Mouse (Mus musculus): ENCODE results near the gene Olfr1148. TPM values are rescaled to one million over a fixed set of nuclear protein-coding genes. Genes with fewer than 3 reads are reported as not detected.

Gene Olfr1148
- polyA plus RNA-seq (2012; rRNA removed) = not detected in 2 replicates
- polyA plus RNA-seq (2014; fragmentation: Nextera tagmentation; extraction: Ambion mirVana) = not detected in 2 replicates

DNA sequence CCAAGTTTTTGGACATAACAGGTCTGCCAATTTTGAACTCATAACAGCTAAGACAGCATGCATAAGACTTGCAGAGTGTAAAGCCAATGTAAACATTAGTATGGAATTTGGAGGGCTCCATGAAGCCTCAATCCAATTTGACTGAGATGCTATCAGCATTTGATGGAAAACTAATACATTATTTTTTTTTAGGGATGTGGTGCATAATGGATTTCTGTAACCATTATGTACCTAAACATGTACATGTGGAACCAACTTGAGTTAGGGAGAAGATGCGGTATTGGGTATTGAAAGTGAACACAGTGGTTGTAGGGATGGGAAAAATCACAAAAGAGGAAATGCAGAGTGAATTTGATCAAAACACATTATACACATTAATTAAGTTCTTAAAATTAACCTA is at the start of gene Olfr1148:
Gene Olfr1148, plus strand, starts transcription at position 301 of the 400 bp plus-strand sequence.
- no peak for ATAC-seq (ENCODE audit: low FRiP score, low read depth)
- Histone ChIP-seq H3K9ac (ENCODE audit: low read depth, low read length, severe bottlenecking) (no peak within 1 kb of the TSS), H3K4me1 (ENCODE audit: control insufficient read depth, insufficient read depth, low read length) (no peaks in the 10 kb centered on the region), H3K4me3 (replicated peaks; ENCODE audit: low read length) (no peak within 1 kb of the TSS), H3K4me2 (replicated peaks; ENCODE audit: low read depth, low read length, severe bottlenecking) (no peak within 1 kb of the TSS), H3K27me3 (ENCODE audit: control insufficient read depth, insufficient read depth, low read length) (no peaks in the 10 kb centered on the region), H3K36me3 (ENCODE audit: control insufficient read depth, insufficient read depth, low read length) (no peaks in the 10 kb centered on the region), H3K9me3 (ENCODE audit: control insufficient read depth, low read length) (no peaks in the 10 kb centered on the region), H3K27ac (replicated peaks; ENCODE audit: low read depth, low read length) (no peak within 1 kb of the TSS)
- WGBS = 84% methylated on average over 1 of the region's 1 CpGs
- TF ChIP-seq POLR2A (IDR thresholded peaks at IDR 0.05; ENCODE audit: borderline replicate concordance, extremely low read depth, insufficient read depth, insufficient read length) = no peak
- DNase-seq (ENCODE audit: low spot score) = no peak

DNA sequence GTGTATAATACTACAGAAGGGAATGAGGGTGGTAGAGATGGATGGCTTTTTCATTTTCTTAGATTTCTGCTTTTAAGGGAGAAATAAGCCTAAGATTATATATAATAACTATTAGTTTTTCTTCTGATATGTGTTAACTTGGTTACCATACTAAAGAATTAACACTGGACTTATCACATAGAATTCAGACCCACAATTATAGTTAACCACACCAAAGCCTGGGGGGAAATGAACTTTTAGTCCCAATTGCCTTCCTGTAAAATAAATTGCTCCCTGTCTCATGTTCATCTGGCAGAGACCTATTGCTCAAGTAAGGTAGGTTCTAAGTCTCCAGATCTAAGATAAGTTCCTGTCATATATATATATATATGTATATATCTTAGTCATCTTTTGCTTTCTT is 30.0 kb upstream of the Olfr1148 start, which contains the start of gene Olfr1143:
Gene Olfr1143, plus strand, starts transcription at position 301 of the 400 bp plus-strand sequence.
- no peaks in the 10 kb centered on the region for H3K9me3 ChIP-seq (ENCODE audit: control insufficient read depth, low read length)
- no peaks in the 10 kb centered on the region for H3K4me1 ChIP-seq (ENCODE audit: control insufficient read depth, insufficient read depth, low read length)
- no peak within 1 kb of the TSS for H3K27ac ChIP-seq (replicated peaks; ENCODE audit: low read depth, low read length)
- no peak within 1 kb of the TSS for H3K9ac ChIP-seq (ENCODE audit: low read depth, low read length, severe bottlenecking)
- DNase-seq (ENCODE audit: low spot score) (no peak), ATAC-seq (ENCODE audit: low FRiP score, low read depth) (no peak)
- H3K36me3 ChIP-seq (ENCODE audit: control insufficient read depth, insufficient read depth, low read length) = no peaks in the 10 kb centered on the region
- no peaks in the 10 kb centered on the region for H3K27me3 ChIP-seq (ENCODE audit: control insufficient read depth, insufficient read depth, low read length)
- no peak for TF ChIP-seq POLR2A (IDR thresholded peaks at IDR 0.05; ENCODE audit: borderline replicate concordance, extremely low read depth, insufficient read depth, insufficient read length)
- no peak within 1 kb of the TSS for H3K4me2 ChIP-seq (replicated peaks; ENCODE audit: low read depth, low read length, severe bottlenecking)
- H3K4me3 ChIP-seq (replicated peaks; ENCODE audit: low read length) = no peak within 1 kb of the TSS

DNA sequence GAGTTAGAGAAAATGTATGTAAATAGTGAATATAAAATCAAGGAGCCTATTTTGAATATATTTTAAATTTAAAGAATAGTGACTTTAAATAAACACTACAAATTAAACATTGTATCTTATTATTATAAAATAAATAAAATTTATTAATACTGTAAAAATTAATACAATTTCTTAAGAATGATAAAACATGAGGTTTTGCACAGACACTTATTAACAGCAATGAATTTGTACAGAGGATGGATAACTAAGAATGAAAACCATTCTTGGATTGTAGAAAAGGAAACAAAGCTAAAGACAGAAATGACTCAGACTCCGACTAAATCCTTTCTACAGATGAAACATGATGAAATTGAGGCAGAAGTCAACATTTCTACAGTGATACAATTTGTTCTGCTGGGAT is 20.8 kb upstream of the Olfr1148 start, which contains the start of gene Olfr1145:
Gene Olfr1145, plus strand, starts transcription at position 301 of the 400 bp plus-strand sequence.
- Histone ChIP-seq H3K36me3 (ENCODE audit: control insufficient read depth, insufficient read depth, low read length) (no peaks in the 10 kb centered on the region), H3K27me3 (ENCODE audit: control insufficient read depth, insufficient read depth, low read length) (no peaks in the 10 kb centered on the region), H3K9ac (ENCODE audit: low read depth, low read length, severe bottlenecking) (no peak within 1 kb of the TSS), H3K27ac (replicated peaks; ENCODE audit: low read depth, low read length) (no peak within 1 kb of the TSS), H3K9me3 (ENCODE audit: control insufficient read depth, low read length) (no peaks in the 10 kb centered on the region), H3K4me2 (replicated peaks; ENCODE audit: low read depth, low read length, severe bottlenecking) (no peak within 1 kb of the TSS), H3K4me3 (replicated peaks; ENCODE audit: low read length) (no peak within 1 kb of the TSS), H3K4me1 (ENCODE audit: control insufficient read depth, insufficient read depth, low read length) (no peaks in the 10 kb centered on the region)
- ATAC-seq (ENCODE audit: low FRiP score, low read depth) = no peak
- WGBS = 69% methylated on average over 1 of the region's 1 CpGs
- TF ChIP-seq POLR2A (IDR thresholded peaks at IDR 0.05; ENCODE audit: borderline replicate concordance, extremely low read depth, insufficient read depth, insufficient read length) = no peak
- no peak for DNase-seq (ENCODE audit: low spot score)

DNA sequence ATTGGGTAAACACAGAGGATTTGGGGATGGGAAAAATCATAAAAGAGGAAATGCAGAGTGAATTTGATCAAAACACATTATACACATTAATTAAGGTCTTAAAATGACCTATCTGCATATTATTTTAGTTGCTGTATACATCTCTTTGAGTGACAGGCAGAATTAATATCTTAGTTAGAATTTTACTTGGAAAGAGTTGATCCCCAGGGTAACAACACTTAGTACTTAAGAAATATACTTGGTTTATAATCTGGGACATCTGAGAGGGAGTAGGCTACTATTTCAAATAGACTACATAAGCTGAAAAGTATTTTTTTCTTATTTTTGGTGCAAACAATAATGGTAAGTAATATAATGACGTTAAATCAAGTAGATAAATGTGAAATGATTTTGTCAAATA is 13.4 kb downstream of the Olfr1148 start, which contains the start of gene Olfr1150-ps1:
Gene Olfr1150-ps1, plus strand, starts transcription at position 301 of the 400 bp plus-strand sequence.
- Histone ChIP-seq H3K4me3 (replicated peaks; ENCODE audit: low read length) (no peak within 1 kb of the TSS), H3K27me3 (ENCODE audit: control insufficient read depth, insufficient read depth, low read length) (no peaks in the 10 kb centered on the region), H3K36me3 (ENCODE audit: control insufficient read depth, insufficient read depth, low read length) (no peaks in the 10 kb centered on the region), H3K4me1 (ENCODE audit: control insufficient read depth, insufficient read depth, low read length) (no peaks in the 10 kb centered on the region), H3K27ac (replicated peaks; ENCODE audit: low read depth, low read length) (no peak within 1 kb of the TSS), H3K9ac (ENCODE audit: low read depth, low read length, severe bottlenecking) (no peak within 1 kb of the TSS), H3K9me3 (ENCODE audit: control insufficient read depth, low read length) (no peaks in the 10 kb centered on the region), H3K4me2 (replicated peaks; ENCODE audit: low read depth, low read length, severe bottlenecking) (no peak within 1 kb of the TSS)
- ATAC-seq (ENCODE audit: low FRiP score, low read depth) (no peak), DNase-seq (ENCODE audit: low spot score) (no peak)
- no peak for TF ChIP-seq POLR2A (IDR thresholded peaks at IDR 0.05; ENCODE audit: borderline replicate concordance, extremely low read depth, insufficient read depth, insufficient read length)
- 67% methylated on average over 1 of the region's 1 CpGs for WGBS

DNA sequence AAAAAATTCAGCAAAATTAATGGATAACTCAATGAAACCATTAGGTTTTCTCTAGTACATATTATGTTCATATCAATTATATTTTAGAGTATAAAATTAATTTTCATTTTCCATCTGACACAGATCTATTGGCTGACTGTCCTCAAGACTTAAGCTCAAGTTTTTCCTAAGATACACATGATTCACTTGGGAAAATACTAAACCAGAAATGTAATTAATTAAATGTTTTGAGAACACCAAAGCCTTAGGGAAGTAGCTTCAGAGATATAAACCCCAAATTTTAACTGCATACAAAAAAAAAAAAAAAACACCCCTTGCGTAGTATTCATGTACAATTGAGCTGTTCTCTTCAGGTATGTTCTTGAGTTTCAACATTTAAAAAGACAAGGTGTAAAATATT is 25.2 kb downstream of the Olfr1148 start, which contains the start of gene Olfr1151:
Gene Olfr1151, plus strand, starts transcription at position 301 of the 400 bp plus-strand sequence.
- ATAC-seq (ENCODE audit: low FRiP score, low read depth) = no peak
- H3K9me3 ChIP-seq (ENCODE audit: control insufficient read depth, low read length) = no peaks in the 10 kb centered on the region
- H3K9ac ChIP-seq (ENCODE audit: low read depth, low read length, severe bottlenecking) = no peak within 1 kb of the TSS
- WGBS = 90% methylated on average over 1 of the region's 1 CpGs
- no peak within 1 kb of the TSS for H3K4me2 ChIP-seq (replicated peaks; ENCODE audit: low read depth, low read length, severe bottlenecking)
- no peak for DNase-seq (ENCODE audit: low spot score)
- H3K36me3 ChIP-seq (ENCODE audit: control insufficient read depth, insufficient read depth, low read length) = no peaks in the 10 kb centered on the region
- no peak for TF ChIP-seq POLR2A (IDR thresholded peaks at IDR 0.05; ENCODE audit: borderline replicate concordance, extremely low read depth, insufficient read depth, insufficient read length)
- H3K27me3 ChIP-seq (ENCODE audit: control insufficient read depth, insufficient read depth, low read length) = no peaks in the 10 kb centered on the region
- no peaks in the 10 kb centered on the region for H3K4me1 ChIP-seq (ENCODE audit: control insufficient read depth, insufficient read depth, low read length)
- no peak within 1 kb of the TSS for H3K4me3 ChIP-seq (replicated peaks; ENCODE audit: low read length)
- no peak within 1 kb of the TSS for H3K27ac ChIP-seq (replicated peaks; ENCODE audit: low read depth, low read length)
